Mouse (Mus musculus): Measurements from ENCODE around the gene Bean1.
A peak's percentile ranks its signal among the peaks of the same experiment; 100 is the strongest.

The Bean1 gene

DNA sequence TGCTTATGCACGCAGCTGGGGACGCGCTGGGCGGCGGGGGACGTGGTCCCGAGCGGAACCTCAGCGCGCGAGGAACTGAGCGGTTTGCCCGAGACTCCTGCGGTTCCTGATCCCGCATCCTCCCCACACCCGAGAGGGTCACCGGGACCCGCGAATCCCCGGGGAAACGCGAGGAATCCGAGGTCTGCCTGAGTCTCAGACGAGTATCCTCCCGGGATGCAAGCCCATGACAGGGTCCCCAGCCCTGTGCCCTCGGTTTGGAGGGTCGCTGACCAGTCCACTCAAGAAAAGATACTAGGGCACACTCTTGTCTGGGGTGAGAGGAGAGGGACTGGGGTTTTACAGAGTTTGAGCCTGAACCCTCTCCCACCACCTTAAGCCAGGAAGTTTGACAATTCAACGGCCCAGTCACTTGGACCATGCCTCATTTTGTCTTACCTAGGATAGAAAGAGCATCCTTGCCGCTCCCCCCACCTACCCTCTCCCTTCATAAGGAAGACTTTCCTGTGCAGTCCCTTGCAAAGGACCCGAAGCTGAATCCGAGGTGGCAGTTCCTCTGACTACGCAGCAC, 893 bp downstream of the Bean1 start:
- DNase-seq (ENCODE audit: low read depth, low spot score): no peak

GRCm38 (mm10) chr8:104172420-104172819, 2.2 kb downstream of the Bean1 start:
- no peak for DNase-seq (ENCODE audit: low read depth, low spot score)

DNA sequence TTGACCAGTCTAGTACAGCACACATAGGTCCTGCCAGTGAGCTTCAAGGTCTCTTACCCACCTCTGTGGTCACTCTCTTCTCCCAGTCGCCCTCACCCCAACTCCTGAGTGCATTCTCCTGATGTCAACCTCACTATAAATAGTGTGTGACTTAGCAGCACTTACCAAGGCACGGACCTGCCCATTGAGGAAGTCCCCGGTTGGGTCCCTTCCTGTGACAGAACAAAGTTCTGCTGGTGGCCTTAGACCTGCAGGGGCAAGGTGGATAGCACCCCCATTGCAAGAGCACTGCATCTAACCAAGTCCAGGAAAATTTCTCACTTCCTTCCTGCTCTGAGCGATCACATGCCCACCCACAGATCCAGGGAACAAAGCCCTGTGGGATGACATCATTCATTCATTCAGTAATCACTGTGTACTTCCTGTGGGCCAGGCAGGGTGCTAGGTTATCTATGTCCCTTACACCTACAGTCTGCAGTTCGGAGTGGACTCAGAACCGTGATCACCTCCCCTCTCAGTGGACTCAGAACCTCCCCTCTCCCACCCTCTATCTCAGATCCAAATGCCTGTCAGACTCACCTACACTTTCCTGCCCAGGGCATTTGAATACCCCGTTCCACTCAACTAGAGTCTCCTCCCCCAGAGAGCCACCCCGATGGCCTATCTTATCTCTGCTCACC, 5.7 kb downstream of the Bean1 start:
- DNase-seq (ENCODE audit: low read depth, low spot score): no peak

- no peak for DNase-seq (ENCODE audit: low read depth, low spot score)
These were observed 6.8 kb downstream of the Bean1 start for GRCm38 (mm10) chr8:104177054-104177453.

DNA sequence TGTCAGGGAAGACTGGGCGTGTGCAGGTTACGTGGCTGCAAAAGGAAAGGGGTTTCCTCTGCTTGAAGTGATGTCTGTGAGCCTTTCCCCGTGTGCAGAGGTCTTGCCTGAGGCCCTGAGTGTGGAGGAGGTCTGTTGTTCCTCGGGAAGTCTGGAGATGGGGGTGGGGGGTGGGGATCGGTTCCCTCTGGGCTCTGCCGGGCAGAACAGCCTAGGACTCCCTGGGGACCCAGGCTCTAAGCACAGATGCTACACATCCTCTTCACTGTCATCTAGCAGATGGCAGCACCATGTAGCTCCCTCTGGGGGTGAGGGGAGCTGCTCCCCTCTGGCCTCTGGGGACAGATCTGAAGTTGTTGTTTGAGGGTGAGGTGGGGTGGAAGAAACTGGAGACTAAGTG, 14.7 kb downstream of the Bean1 start:
- DNase-seq (ENCODE audit: low read depth, low spot score): no peak

DNA sequence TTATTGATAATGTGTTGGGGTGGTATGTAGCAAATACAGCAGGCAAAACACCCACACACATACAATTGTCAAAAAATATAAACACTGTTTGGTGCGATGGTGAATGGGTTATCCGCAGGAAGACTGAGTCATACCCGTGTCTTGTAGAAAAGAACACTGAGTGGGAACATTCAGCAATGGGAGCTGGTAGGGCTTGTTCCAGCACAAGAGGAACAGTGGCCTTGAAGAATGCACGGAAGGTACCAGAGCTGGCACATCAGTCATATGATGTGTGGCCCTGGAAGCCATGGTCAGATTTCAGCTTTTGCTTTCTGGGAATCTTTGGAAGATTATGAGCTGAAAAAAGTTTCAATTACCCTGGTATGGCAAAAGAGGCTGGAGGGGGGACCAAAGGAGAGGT, 16.6 kb downstream of the Bean1 start:
- DNase-seq (ENCODE audit: low read depth, low spot score): no peak

- DNase-seq (ENCODE audit: low read depth, low spot score): no peak
These were observed 17.4 kb downstream of the Bean1 start for GRCm38 (mm10) chr8:104187622-104188021.

DNA sequence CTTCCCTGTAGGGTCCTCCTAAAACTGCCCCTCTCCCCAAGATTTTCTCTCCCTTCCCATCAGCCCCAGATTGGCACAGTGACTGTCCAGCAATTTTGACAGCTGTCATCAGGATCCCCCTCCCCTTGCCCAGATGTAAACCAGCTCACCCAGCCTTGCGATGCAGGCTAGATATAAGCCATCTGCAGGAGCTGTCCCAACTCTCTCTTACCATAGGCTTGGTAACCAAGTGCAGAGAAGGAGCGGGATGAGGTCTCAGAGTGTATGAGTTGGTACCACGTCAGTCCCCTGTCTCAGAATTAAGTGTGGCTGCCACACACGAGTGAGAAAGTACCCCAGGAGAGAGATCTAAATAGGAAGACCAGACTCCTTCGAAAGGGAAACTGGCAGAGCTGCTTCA, 18.2 kb downstream of the Bean1 start:
- DNase-seq (ENCODE audit: low read depth, low spot score): no peak

GRCm38 (mm10) chr8:104190777-104191468, 20.7 kb downstream of the Bean1 start:
- DNase-seq (ENCODE audit: low read depth, low spot score): no peak

GRCm38 (mm10) chr8:104191496-104191895, 21.3 kb downstream of the Bean1 start:
- DNase-seq (ENCODE audit: low read depth, low spot score): no peak

GRCm38 (mm10) chr8:104199802-104200201, 29.6 kb downstream of the Bean1 start:
- no peak for DNase-seq (ENCODE audit: low read depth, low spot score)

- DNase-seq (ENCODE audit: low read depth, low spot score): no peak
These were observed 31.4 kb downstream of the Bean1 start for GRCm38 (mm10) chr8:104201622-104202021.

- no peak for DNase-seq (ENCODE audit: low read depth, low spot score)
These were observed 32.1 kb downstream of the Bean1 start for GRCm38 (mm10) chr8:104202320-104202719.

GRCm38 (mm10) chr8:104205292-104205691, 35.0 kb downstream of the Bean1 start:
- no peak for DNase-seq (ENCODE audit: low read depth, low spot score)

- DNase-seq (ENCODE audit: low read depth, low spot score): no peak
These were observed 47.4 kb downstream of the Bean1 start for GRCm38 (mm10) chr8:104217601-104218000.

DNA sequence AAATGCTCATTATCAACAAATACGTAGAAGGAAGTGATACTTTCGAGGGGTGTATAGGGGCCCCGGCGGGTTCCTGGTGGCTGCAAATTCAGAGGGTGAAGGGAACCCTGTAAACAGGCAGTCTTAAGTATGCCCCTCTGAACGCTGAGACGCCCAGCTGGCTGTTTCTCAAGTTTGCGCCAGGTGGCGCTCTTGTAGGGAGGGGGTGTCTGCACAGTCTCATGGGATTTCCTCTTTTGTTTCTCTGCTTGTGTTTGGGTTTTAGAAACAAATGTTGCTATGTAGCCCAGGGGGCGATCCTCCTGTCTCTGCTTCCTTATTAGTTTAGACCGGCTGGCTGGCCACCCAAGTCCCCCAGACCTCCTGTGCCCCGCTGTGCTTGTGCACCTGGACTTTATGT, 48.8 kb downstream of the Bean1 start:
- peak; percentile 24 for DNase-seq (ENCODE audit: low read depth, low spot score)

DNA sequence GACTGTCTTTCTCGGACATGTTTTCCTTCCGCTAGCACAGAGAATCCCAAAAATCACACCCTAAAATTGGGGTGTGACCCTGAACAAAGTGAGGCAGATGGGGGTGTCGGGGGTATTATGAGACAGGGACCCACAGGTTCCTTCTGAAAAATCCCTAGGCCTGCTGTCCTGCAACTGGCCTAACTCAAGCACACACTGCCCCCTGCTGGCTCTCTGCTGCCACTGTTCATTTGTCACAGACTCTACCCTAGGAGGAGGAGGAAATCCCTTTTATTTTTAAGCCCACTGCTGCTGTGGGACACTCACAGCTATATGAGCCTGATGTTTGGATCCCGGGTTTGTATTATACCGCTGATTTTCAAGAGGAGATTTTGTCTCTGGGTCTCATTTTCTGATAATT, 49.6 kb downstream of the Bean1 start:
- DNase-seq (ENCODE audit: low read depth, low spot score): peak; percentile 50

- DNase-seq (ENCODE audit: low read depth, low spot score): no peak
These were observed 56.8 kb downstream of the Bean1 start for GRCm38 (mm10) chr8:104227048-104227447.

DNA sequence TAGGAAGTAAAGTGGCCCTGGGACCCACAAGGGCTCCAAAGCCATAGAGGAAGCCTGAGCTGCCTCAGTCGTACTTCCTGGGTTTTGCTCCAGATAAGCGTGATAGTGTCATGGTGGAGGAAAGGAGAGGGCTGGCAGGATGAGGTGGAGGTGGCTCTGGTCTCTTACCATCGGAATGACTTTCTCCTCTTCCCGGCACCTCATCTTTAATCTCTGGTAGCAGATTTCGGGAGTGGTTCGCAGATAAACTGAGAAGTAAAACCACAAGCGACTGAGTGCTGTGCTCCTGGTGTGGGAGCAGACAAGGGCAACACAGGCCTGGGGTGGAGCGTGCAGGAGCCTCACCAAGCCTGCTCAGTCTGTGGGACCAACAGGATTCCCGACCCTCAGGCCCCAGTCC, 60.1 kb downstream of the Bean1 start:
- DNase-seq (ENCODE audit: low read depth, low spot score): no peak

GRCm38 (mm10) chr8:104232039-104232438, 61.8 kb downstream of the Bean1 start:
- DNase-seq (ENCODE audit: low read depth, low spot score): no peak

GRCm38 (mm10) chr8:104232919-104233318, 62.7 kb downstream of the Bean1 start:
- no peak for DNase-seq (ENCODE audit: low read depth, low spot score)

DNA sequence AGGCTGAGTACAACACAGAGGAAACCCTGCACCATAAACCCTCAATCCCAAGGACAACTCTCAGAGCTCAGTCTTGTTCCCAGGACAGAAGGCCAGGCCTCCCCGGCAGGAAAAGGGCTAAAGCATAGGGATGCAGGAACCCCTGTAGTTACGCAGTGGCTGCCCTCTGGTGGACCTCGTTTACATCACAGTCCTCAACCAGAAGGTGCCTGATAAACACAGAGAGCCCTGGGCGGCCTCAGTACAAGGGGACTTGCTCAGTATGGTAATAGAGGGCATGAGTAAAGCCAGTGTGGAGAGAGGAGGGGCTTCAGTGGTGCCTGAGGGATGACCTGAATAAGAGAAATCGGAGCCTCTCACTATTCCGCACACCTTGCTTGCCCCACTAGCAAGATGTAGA, 64.3 kb downstream of the Bean1 start:
- no peak for DNase-seq (ENCODE audit: low read depth, low spot score)

GRCm38 (mm10) chr8:104239418-104239861, 69.2 kb downstream of the Bean1 start:
- DNase-seq (ENCODE audit: low read depth, low spot score): no peak

Data from telencephalon, adult 2 months (tissue).